8 mouse cellular contexts compared by ENCODE assay signal in the genomic region with DNA sequence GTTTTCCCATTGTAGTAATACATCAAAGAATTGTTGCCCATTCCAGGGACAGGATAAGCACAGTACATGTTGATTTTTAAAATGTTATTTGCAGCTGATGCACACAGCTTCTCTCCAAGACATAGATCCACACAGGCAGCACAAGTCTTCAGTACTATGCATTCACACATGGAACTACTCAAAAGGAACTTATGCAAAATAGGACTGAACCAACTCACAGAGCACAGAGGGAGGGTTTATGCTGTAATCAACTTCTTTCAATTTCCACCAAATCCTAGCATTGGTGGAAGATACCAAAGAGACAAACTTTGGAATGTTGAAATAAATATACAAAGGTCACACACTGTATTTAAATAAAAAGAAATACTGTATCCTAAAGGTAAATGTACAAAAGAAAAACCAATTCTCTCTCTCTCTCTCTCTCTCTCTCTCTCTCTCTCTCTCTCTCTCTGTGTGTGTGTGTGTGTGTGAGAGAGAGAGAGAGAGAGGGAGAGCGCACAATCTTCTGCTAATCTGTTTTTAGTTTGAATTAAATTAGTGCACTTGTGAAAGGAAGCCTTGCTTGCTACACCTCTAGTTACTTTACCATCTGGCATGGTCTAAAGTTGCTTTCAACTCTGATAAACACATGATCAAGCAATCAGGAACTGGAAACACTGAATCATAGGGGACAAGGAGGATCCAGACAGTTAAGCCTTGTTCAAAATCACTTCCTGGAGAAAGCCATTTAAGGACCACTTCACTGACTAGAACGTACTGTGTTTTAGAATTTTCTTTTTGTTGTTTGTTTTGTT.
DNase-seq lines count a peak whose midpoint lies in the region; ATAC-seq lines count a peak whose summit lies in the region.

No protein-coding gene starts in this region.

- 11% methylated on average over 2 of the region's 2 CpGs for WGBS in embryonic facial prominence, embryonic 10.5 days
- 20% methylated on average over 2 of the region's 2 CpGs for WGBS in lung, embryonic 15.5 days

- H3K9ac ChIP-seq in lung, embryonic 15.5 days, result no peak overlapping the region

- peak overlapping the region; percentile 39; the same call in 1 of the 2 replicates for H3K4me2 ChIP-seq in lung, embryonic 15.5 days

- H3K4me3 ChIP-seq in embryonic facial prominence, embryonic 10.5 days, result peak overlapping the region; percentile 62
- H3K4me3 ChIP-seq in lung, embryonic 15.5 days, result peak overlapping the region; percentile 34

- peak overlapping the region; percentile 85 for H3K27ac ChIP-seq in embryonic facial prominence, embryonic 10.5 days (replicated peaks)
- H3K27ac ChIP-seq in lung, embryonic 15.5 days, result peak overlapping the region; percentile 80

- H3K9me3 ChIP-seq in embryonic facial prominence, embryonic 10.5 days, result no peaks in the 10 kb centered on the region
- H3K9me3 ChIP-seq in lung, embryonic 15.5 days, result no peaks in the 10 kb centered on the region

- DNase-seq in spleen, postnatal 36 days (ENCODE audit: low spot score in 2 of 2), result peak; percentile 61 to 75
- no peak for DNase-seq in spleen, adult 12 weeks (ENCODE audit: low spot score)
- no peak for DNase-seq in embryonic facial prominence, embryonic 10.5 days (ENCODE audit: low spot score)
- DNase-seq in heart, postnatal 4 days, result peak; percentile 7
- DNase-seq in retina, embryonic 14.5 days (ENCODE audit: low spot score), result peak; percentile 70
- DNase-seq in testis, postnatal 10 days (ENCODE audit: low spot score), result no peak
- DNase-seq in cerebellum, adult 9-10 months, result no peak

- ATAC-seq in lung, embryonic 15.5 days (ENCODE audit: borderline replicate concordance, extremely low read depth, low FRiP score, low TSS enrichment), result peak; percentile 92

- H3K4me1 ChIP-seq in embryonic facial prominence, embryonic 10.5 days, result peaks cover 71% of the 10 kb centered on the region
- H3K4me1 ChIP-seq in lung, embryonic 15.5 days, result peaks cover 31% of the 10 kb centered on the region

- H3K36me3 ChIP-seq in embryonic facial prominence, embryonic 10.5 days (replicated peaks), result 0 out of 2 replicates have a peak, but pooled peaks cover 3% of the 10 kb centered on the region
- H3K36me3 ChIP-seq in lung, embryonic 15.5 days, result no peaks in the 10 kb centered on the region

- no peaks in the 10 kb centered on the region for H3K27me3 ChIP-seq in embryonic facial prominence, embryonic 10.5 days (replicated peaks; ENCODE audit: low read depth, poor library complexity, severe bottlenecking)
- no peaks in the 10 kb centered on the region for H3K27me3 ChIP-seq in lung, embryonic 15.5 days

Comparison
In these comparisons a context has a peak if more than half of its experiments do, and no peak if none do; other contexts are left out.
1. DNase-seq: peak in spleen, postnatal 36 days (2 of 2), heart, postnatal 4 days (single experiment) and retina, embryonic 14.5 days (single experiment); none in spleen, adult 12 weeks (single experiment), embryonic facial prominence, embryonic 10.5 days (single experiment), testis, postnatal 10 days (single experiment) and cerebellum, adult 9-10 months (single experiment).